In genomic region chr1:22467033-22467432, GRCm38 (mm10) we compare ENCODE assay signal across 16 mouse cellular contexts.
"Had no signal": no experiment of that assay in that cellular context is flagged by ENCODE, and none has a peak within 500 bp of the region (broad histone marks: within the 10 kb centered on the region; RNA-seq: fewer than 3 reads in every experiment).

No protein-coding gene starts in this region.

- H3K27ac ChIP-seq: lung, embryonic 15.5 days; macrophage; midbrain, embryonic 13.5 days; midbrain, embryonic 15.5 days; neural tube, embryonic 12.5 days; stomach, embryonic 15.5 days; stomach, postnatal 0 days had no signal

- H3K9me3 ChIP-seq: lung, embryonic 15.5 days; midbrain, embryonic 13.5 days; midbrain, embryonic 15.5 days; neural tube, embryonic 12.5 days; stomach, embryonic 15.5 days had no signal

- H3K4me1 ChIP-seq: lung, embryonic 15.5 days; megakaryocyte, embryonic 14.5 days; midbrain, embryonic 13.5 days; midbrain, embryonic 15.5 days; neural tube, embryonic 12.5 days; stomach, embryonic 15.5 days had no signal

- H3K4me3 ChIP-seq: lung, embryonic 15.5 days; megakaryocyte, embryonic 14.5 days; midbrain, embryonic 13.5 days; midbrain, embryonic 15.5 days; neural tube, embryonic 12.5 days; stomach, embryonic 15.5 days had no signal

- H3K36me3 ChIP-seq: lung, embryonic 15.5 days; midbrain, embryonic 13.5 days; midbrain, embryonic 15.5 days; neural tube, embryonic 12.5 days; stomach, embryonic 15.5 days had no signal

- H3K9ac ChIP-seq: liver, postnatal 0 days; lung, embryonic 15.5 days; midbrain, embryonic 13.5 days; midbrain, embryonic 15.5 days; neural tube, embryonic 12.5 days; stomach, embryonic 15.5 days had no signal

- H3K27me3 ChIP-seq: lung, embryonic 15.5 days; megakaryocyte, embryonic 14.5 days; midbrain, embryonic 13.5 days; midbrain, embryonic 15.5 days; neural tube, embryonic 12.5 days; stomach, embryonic 15.5 days had no signal

- DNase-seq: liver, postnatal 0 days; lung, adult 2 months; lung, postnatal 14 days; lung, postnatal 36 days; right cerebral cortex, postnatal 14 days; thymus, adult 2 months; thymus, postnatal 25 days; thymus, postnatal 4 days had no signal
